Mouse (Mus musculus): ENCODE data around the gene Rnf181.

Rnf181 gene

GRCm38 (mm10) chr6:72358086-72358764 is 8.5 kb downstream of the Rnf181 start:
- no peak for DNase-seq

- no peak for DNase-seq
Observed at GRCm38 (mm10) chr6:72357164-72358079, 9.3 kb downstream of the Rnf181 start.

GRCm38 (mm10) chr6:72356001-72356532 is 10.7 kb downstream of the Rnf181 start:
- no peak for DNase-seq

GRCm38 (mm10) chr6:72355066-72355911 is 11.5 kb downstream of the Rnf181 start, which contains the start of gene Tmem150a:
Gene Tmem150a (plus strand): TSS chr6:72355447.
- peak; percentile 90 for DNase-seq

DNA sequence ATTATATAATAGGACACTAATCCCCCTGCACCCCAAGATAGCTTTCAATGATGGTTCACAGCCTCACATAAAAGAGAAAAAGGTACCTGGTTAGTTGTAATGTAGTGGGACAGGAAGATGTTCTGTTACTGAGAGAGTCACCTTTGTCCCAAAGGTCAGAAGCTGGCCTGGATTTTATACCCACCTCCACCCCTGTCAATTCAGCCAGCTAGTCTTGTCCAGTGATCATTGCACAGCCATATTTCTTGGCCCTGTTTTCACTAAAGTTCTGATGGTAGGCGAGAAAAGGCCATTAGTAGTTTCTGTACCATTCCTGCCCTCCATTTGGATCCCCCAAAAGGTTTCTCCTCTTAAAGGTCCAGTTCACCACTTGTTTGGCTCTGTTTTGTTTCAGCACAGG is 12.7 kb downstream of the Rnf181 start:
- DNase-seq: no peak

- DNase-seq: peak; percentile 86
Observed at GRCm38 (mm10) chr6:72352636-72353405, 13.9 kb downstream of the Rnf181 start.

- DNase-seq: no peak
Observed at GRCm38 (mm10) chr6:72350214-72350613, 16.5 kb downstream of the Rnf181 start.

DNA sequence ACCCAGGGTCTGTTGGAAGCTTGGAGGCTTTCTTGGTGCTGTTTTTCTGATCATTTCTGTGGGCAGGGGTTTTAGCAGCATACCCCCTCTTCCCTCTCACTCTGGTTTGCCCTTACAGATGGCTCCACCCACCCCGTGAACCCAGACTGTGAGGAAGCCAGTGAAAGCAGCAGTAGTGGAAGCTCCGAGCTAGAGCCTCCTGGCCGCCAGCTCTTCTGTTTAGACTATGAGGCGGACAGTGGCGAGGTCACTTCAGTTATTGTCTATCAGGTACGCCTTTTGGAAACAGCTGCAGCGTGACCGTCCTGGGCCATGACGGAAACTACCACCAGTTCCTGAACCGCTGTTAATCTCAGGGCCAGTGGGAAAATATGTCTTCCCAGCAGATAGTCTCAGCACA is 18.3 kb downstream of the Rnf181 start:
- no peak for DNase-seq

GRCm38 (mm10) chr6:72347166-72347941 is 19.4 kb downstream of the Rnf181 start, which contains the start of gene 0610030E20Rik:
Gene 0610030E20Rik (plus strand): TSS chr6:72347317.
- peak; percentile 83 for DNase-seq

GRCm38 (mm10) chr6:72346261-72346660 is 20.5 kb downstream of the Rnf181 start:
- DNase-seq: no peak

DNA sequence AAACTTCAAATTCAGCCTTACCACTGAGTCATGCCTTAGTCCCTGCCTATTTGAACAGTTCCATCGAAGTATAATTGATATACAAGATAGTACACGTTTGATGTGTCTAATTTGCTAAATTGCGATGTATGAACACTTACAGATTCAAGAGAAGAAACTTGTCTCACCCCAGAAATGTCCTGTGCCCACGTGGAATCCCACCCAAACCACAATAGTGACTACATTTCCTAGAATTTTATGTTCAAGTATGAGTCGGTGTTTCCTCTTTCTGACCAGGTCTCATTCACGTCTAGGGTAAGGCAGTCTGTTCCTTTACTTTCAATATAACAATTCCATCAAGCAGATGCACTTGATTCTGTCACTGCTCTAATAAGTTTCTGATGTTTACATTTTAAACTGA is 21.1 kb downstream of the Rnf181 start:
- no peak for DNase-seq

DNA sequence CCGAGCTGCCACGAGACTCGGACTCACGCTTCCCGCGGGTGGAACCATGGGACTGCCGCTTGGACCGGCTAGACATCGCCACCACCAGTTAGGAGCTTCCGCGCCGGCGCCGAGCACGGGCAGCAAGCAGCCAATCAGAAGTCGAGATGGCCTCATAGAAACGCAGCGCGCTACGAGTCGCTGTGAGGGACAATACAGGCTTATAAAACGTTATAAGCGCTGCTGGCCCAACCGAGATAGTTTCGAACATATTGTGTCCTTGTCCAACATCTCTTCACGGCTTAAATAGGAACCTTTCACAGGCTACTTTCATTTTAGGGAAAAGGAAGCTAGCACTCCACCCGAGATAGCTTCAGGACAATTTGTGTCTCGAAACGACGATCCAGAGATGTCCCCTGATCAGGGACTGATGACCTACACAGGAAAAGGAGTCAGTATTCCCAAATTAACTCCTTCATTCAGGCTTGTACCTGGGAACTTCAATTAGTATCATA is 21.6 kb downstream of the Rnf181 start, which contains the start of gene Usp39:
Gene Usp39 (minus strand): TSS at position 111 of the 494 bp plus-strand sequence.
- peak; percentile 98 for DNase-seq

DNA sequence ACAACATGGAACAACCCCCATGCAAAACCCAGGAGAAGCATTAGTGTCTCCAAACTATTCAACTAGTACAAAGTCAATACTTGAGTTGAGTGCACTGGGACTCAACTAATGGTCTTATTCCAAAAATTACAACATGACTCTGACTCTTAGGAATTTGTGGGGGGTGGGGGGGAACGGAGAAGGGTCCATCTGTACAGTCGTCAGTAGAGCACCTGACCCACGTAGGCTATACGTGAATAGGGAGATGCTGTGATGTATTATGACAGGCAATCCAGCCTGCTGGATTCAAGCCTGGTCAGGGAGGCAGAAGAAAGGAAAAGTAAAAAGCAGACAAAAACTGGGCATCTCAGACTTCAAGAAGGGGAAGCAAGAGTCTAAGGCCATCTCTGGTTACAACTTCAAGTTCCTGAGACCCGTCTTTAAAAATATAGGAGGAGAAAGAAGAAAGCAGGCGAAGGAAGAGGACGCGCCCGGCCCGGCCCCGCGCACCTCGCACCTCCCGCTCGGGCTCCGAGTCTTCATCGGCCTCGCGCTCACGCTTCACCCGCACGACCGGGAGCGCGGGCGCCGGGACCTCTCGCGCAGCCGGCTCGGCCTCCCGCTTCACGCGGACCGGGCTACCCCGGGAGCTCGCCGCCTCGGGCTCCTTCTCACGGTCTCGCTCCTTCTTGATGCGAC is 22.2 kb downstream of the Rnf181 start:
- no peak for DNase-seq

DNA sequence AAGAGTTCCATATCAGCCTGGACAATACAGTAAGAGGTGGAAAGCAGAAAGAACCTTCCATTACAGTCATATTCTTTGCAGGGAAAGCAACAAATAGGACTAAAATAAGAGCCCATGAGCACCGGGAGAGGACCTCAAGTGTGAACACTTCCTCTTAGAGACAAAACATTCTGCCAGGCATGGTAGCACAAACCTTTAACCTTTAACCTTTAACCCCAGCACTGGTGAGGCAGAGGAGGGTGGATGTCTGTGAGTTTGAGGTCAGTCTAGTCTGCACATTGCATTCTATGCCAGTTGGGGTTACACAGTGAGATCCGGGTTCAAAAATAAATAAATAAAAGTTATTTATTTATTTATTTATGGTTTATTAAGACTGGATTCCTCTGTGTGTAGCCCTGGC is 26.3 kb downstream of the Rnf181 start:
- no peak for DNase-seq

DNA sequence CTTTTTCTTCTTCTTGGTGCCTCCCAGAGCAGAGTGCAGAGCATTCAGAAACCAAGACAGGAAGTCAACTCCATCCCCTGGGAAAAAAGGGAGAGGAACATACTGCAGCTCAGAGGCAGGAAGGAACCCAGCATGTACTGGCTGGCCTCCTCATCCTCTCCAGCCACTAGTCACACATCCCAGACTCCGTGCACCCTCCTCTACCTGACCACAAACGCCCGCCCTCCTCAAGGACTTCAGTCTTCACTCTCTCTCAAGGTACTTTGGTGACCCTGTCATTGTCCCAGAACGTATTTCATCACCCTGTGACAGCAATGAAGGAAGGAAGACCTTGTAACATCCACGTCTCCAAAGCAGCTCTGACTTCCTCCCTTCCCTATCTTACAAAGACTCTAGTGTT is 33.6 kb downstream of the Rnf181 start:
- no peak for DNase-seq

DNA sequence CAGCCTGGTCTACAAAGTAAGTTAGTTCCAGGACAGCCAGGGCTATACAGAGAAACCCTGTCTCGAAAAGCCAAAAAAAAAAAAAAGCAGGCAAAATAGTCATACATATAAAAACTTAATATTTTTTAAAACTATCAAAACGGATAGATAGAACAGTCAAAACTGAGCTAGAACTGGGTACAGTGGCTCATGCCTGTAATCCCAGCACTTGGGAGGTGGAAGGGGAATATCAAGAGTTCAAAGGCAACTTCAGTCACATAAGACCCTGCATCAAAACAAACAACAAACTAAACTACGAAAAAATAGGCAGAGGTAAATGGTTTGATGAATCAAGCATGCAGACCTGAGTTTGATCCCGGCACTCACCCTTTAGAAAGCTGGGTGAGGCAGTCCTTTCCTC is 36.6 kb downstream of the Rnf181 start:
- DNase-seq: no peak

GRCm38 (mm10) chr6:72329019-72329418 is 37.7 kb downstream of the Rnf181 start:
- DNase-seq: no peak

GRCm38 (mm10) chr6:72326274-72326673 is 40.5 kb downstream of the Rnf181 start:
- peak; percentile 86 for DNase-seq

DNA sequence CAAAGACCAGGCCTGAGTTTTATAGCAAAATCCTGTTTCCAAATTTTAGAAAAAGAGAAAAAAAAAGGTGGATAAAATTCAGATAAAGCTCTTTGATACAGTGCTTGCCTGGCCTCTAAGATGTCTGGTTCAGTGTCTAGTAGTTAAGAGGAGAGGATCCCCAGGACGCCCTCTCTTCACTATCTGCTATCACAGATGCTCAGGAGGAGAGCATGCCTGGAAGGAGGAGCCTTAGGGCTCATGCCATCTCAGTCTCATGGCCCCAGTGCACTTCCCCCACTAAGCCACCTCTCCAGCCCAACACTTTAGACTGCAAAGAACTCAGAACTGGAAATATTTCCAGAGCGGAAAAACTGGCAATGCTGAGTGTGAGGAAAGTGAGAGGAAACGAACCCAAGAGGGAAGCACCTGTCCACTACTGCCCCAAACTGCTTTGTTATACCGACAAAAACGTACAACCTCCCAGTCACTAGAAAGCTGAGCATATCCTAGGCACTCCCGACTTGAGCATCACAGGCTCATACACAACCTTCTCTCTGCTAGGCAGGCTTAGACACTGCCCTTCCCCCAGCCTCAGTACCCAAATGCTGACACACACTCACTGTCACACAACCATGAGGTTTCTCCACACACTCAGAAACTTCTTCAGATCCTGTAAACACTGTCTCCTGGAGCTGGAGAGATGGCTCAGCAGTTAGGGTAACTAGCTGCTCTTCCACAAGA is 42.8 kb downstream of the Rnf181 start:
- no peak for DNase-seq
